In the genomic region with DNA sequence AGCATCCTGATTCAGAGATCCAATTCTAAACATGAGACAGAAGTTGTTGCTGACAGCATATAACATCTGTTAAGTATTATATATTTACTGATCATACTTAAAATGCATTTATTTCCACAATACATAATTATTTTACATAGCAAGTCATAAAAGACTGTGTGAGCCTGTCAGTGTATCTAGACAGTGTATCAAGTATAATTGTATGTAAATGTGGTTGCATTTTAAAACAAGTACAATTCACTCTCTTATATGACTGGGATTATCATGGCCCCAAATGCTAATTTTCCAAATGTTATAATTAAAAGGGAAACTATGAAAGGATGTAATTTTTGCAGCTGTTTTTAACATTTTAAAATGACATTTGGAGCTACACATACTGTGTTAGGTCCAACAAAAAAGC, we compare ENCODE assay signal across 28 mouse cellular contexts.
"Had no signal": no experiment of that assay in that cellular context is flagged by ENCODE, and none has a peak within 500 bp of the region (broad histone marks: within the 10 kb centered on the region; RNA-seq: fewer than 3 reads in every experiment).

No protein-coding gene starts in this region.

- H3K4me1 ChIP-seq: intestine, embryonic 15.5 days; limb, embryonic 12.5 days; liver, embryonic 13.5 days; liver, embryonic 15.5 days had no signal

- ATAC-seq: hindbrain, embryonic 16.5 days; inflammation-experienced regulatory T-cells, adult 6 months; intestine, embryonic 15.5 days; intestine, postnatal 0 days had no signal

- H3K4me2 ChIP-seq: heart, embryonic 12.5 days; hindbrain, embryonic 12.5 days; hindbrain, embryonic 14.5 days; intestine, embryonic 15.5 days; limb, embryonic 12.5 days; liver, embryonic 11.5 days; liver, embryonic 13.5 days; liver, embryonic 15.5 days had no signal

- H3K27ac ChIP-seq: gastrocnemius, adult 2 months; heart, embryonic 10.5 days; hindbrain, embryonic 10.5 days; hindbrain, embryonic 12.5 days; hindbrain, embryonic 14.5 days; intestine, embryonic 15.5 days; layer of hippocampus, adult 2 months; left cerebral cortex, adult 2 months; limb, embryonic 10.5 days; limb, embryonic 12.5 days; liver, embryonic 13.5 days; liver, embryonic 15.5 days had no signal

- H3K9ac ChIP-seq: heart, embryonic 12.5 days; hindbrain, embryonic 12.5 days; hindbrain, embryonic 14.5 days; intestine, embryonic 15.5 days; limb, embryonic 12.5 days; liver, embryonic 13.5 days; liver, embryonic 15.5 days had no signal

- H3K4me3 ChIP-seq: gastrocnemius, adult 2 months; heart, embryonic 10.5 days; heart, embryonic 12.5 days; hindbrain, embryonic 10.5 days; hindbrain, embryonic 12.5 days; intestine, embryonic 15.5 days; layer of hippocampus, adult 2 months; left cerebral cortex, adult 2 months; limb, embryonic 10.5 days; limb, embryonic 12.5 days; liver, embryonic 13.5 days; liver, embryonic 15.5 days had no signal

- H3K27me3 ChIP-seq: heart, embryonic 12.5 days; hindbrain, embryonic 12.5 days; intestine, embryonic 15.5 days; limb, embryonic 12.5 days; liver, embryonic 13.5 days; liver, embryonic 15.5 days had no signal

- H3K9me3 ChIP-seq: heart, embryonic 10.5 days; heart, embryonic 12.5 days; hindbrain, embryonic 10.5 days; hindbrain, embryonic 12.5 days; intestine, embryonic 15.5 days; limb, embryonic 10.5 days; limb, embryonic 12.5 days; liver, embryonic 13.5 days; liver, embryonic 15.5 days had no signal

- H3K36me3 ChIP-seq: heart, embryonic 10.5 days; heart, embryonic 12.5 days; hindbrain, embryonic 10.5 days; hindbrain, embryonic 12.5 days; intestine, embryonic 15.5 days; limb, embryonic 10.5 days; limb, embryonic 12.5 days; liver, embryonic 13.5 days; liver, embryonic 15.5 days had no signal

- DNase-seq: gastrocnemius, adult 2 months; gastrocnemius, postnatal 10 days; gastrocnemius, postnatal 25 days; heart, adult 18-20 months; heart, postnatal 10 days; heart, postnatal 4 days; kidney, adult 18-20 months; kidney, adult 8-10 months; kidney, postnatal 10 days; kidney, postnatal 25 days; kidney, postnatal 4 days; liver; liver, embryonic 13.5 days had no signal
